Mouse (Mus musculus) left cerebral cortex, postnatal 36 days (tissue): Measurements from ENCODE around the gene Inava. TPM values are rescaled to one million over a fixed set of nuclear protein-coding genes. Genes with fewer than 3 reads are reported as not detected.

ENCODE experiments used
- DNase-seq, 2 experiments: peaks; one replicate each; pipeline ENCODE4 v3.0.0; 2021 to 2022; ENCODE audit warnings: low spot score in 2 of 2, mixed read lengths in 1 of 2
- intact Hi-C: fragments of 180-260 bp; cut with DNase I; formaldehyde crosslinking; loops from one replicate; pipeline ENCODE4 v1.15.1; 2025
- total RNA-seq, 2 experiments: library from RNA; stranded (reverse); gene quantifications; 2 replicates each; pipeline ENCODE4 v1.2.3; 2021

Inava gene
- 1 to 10 TPM; 2.5 to 3.3 TPM for total RNA-seq

DNA sequence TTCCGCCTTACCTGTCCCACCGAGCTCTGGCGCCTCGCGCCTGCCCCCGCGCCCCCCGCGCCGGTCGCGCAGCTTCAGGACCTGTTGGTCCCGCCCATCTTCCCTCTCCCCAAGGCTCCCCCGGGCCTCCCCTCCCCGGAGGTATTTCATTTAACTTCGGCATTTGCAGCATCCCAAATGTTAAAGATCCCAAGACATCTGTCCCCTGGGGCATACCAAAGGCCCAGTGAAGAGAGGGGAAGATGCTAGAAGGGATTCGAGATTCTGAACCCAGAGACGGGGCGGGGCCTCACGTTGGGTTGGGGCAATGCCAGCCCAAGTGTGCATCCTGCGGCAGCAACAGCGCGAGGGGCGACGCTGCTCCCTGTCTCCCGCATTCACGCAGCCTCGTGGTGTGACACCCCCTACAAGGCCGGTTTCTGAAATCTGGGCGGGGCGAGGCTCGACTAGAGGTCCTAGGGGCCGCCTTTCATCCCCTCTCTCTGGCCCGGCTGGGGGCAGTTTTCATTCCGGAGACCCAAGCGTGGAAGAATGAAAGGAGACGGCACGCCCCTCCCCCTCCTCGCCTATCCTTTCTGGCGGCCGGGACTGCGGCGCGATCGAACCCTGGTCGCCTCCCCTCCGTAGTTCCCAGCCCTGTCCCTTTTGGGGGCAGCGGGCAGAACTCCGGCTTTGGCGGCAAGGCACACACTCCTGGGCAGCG, at the start of gene Inava:
Gene Inava (minus strand): TSS at position 373 of the 703 bp plus-strand sequence.
- intact Hi-C loops: no loop called here
- DNase-seq: peak; percentile 19 to 30

DNA sequence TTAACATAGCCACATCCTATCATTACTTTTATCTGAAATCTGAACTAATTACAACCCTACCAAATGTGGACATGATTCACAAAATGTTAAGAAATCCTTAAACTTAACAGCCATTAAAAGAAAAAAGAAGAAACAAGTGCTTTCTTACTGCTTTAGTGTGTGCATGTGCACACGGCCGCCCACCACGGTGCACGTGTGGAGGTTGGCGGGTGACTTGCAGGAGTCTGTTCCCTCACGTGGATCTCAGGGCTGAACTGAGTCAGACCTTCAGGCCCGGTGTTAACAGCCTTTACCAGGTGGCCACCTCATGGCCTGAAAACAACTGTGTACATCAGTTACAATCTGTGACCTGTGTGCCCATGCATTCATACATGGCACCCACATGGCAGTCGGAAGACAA, 43.3 kb upstream of the Inava start:
- DNase-seq: no peak
- intact Hi-C loops: no loop called here

DNA sequence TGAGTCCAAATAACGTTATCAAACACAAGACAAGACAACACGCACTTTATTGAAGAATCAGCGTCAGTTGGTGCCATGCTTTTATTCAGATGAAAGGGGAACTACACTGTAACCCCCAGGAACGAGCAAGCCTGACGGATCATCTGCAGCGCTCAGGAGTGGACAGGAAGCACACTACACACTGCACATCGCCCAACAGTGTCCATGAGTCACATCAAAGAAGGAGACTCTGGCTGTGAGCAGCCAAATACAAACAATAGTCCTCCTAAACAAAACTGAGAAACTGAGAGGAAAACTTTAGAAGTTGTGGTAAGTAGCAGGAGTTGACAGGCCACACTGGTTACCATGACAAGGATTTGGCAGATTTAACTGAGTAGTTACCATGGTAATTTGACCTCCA, 34.2 kb upstream of the Inava start:
- intact Hi-C loops: loop anchor here (10.0 kb wide), 1 partner anchor 213 kb away; the partner anchor contains the start of genes Ascl5 and Cacna1s
- no peak for DNase-seq

DNA sequence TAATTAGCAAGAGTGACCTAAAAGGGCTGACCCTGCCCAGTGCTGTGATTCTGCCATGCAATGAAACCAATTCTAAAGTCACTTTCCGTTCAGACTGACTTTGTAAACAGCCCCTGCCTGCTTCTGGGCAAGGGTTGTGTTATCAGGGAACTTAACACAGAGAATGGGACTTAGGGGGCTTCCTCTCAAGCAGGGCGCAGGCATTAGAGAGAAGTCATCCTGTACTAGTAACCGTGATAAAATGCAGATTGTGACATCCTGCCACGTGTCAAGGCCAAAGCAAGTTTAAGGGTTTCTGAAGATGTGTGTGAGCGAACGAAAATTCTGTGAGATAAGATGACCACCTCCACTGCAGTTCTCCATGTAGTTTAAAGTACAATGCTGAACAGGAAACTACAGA, 32.1 kb upstream of the Inava start:
- no peak for DNase-seq
- intact Hi-C loops: loop anchor here (10.0 kb wide), 1 partner anchor 211 kb away; the partner anchor contains the start of genes Ascl5 and Cacna1s

DNA sequence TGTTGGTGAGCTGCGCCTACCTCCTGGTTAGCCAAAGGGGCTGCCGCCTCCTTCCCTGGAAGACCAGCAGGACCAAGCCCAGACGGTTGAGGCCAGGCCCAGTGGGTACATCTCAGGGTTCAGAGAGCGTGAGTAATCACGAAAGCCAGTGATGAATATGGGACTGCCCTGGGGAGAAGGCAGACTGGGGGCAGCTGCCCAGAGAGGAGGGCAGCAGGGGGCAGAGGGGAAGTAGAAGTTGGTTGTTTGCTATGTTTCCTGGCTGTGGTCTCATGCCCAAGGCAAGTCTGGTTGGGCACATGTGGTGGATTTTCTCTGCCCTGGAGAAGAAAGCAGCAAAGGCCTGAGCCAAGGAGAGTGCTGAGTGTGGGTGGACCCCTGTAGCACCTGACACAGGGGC, 29.3 kb upstream of the Inava start:
- no peak for DNase-seq
- intact Hi-C loops: loop anchor here (10.0 kb wide), 1 partner anchor 209 kb away; the partner anchor contains the start of genes Ascl5 and Cacna1s

DNA sequence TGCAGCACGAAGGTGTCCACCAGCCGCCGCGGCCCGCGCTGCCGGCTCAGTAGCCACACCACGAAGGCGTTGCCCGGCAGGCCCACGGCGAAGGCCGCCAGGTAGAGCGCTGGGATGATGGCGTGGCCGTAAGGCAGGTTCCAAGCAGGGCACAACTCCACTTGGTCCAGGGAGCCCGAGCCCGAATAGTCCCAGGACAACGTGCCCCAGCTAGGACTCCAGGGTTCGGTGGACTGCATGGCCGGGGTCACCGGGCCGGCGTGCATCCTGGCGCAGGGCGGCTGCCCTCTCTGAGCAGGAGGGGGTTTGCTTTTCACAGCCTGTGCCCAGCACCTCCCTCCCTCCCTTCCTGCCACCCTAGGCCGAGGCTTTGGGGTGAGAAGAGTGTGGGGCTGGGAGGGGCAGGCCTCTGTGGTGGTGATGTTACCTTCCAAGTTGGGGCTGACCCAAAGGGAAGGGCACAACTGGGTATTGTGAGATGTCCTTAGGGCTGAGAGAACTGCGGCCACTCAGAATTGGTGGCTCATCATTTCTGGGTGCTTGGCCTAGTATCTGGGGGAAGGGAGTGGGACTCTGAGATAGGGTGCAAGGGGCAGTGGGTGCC, 26.7 kb upstream of the Inava start, which contains the start of gene Gpr25:
Gene Gpr25 (minus strand): TSS at position 239 of the 604 bp plus-strand sequence.
- peak in 1 of 2 experiments; percentile 36 for DNase-seq
- intact Hi-C loops: loop anchor here (10.0 kb wide), 1 partner anchor 206 kb away; the partner anchor contains the start of genes Ascl5 and Cacna1s

DNA sequence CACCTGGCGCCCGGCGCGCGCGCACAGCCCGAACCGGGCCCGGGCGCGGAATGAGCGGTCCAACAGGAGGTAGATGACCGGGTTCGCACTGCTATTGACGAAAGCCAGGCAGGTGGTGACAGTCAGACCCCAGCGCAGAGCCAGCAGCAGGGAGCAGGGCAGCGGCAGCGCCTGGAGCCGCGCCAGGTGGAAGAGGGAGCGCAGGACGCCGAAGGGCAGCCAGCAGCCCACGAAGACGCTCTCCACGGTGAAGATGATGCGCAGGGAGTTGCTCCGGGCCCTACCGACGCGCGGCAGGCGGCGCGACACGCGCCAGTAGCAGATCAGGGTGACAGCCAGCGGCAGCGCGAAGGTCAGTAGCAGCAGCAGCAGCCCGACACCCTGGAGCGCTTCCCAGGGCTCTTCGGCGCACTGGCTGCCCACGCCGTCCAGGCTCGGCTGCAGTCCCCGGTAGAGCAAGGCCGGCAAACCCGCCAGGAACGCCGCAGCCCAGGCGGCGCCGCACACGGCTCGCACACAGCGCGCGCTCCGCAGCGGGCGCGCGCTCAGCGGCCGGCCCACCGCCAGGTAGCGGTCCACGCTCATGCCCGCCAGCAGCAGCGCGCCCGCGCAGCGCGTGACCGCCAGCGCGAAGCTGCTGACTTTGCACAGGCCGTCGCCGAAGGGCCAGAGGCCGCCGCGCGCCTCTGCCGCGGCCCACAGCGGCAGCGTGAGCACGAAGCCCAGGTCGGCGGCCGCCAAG, 26.0 kb upstream of the Inava start:
- peak; percentile 70 to 85 for DNase-seq
- intact Hi-C loops: loop anchor here (10.0 kb wide), 1 partner anchor 205 kb away; the partner anchor contains the start of genes Ascl5 and Cacna1s

DNA sequence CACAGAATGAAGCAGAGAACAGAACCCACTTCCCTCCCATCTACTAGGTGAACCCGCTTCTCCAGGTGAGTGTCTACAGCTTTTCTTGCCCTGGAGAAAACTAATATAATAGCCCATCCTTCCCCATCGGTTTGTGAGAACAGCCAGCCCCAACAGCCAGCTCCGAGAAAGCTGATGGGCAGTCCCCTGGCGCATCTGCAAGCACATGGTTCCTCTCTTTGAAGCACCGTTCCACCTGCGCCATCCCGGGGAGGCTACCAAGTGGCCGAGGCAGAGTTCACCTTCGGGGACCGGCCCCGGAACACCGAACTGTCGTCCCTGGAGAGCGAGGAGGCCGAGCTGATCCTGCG, 25.5 kb upstream of the Inava start:
- intact Hi-C loops: no loop called here
- no peak for DNase-seq

DNA sequence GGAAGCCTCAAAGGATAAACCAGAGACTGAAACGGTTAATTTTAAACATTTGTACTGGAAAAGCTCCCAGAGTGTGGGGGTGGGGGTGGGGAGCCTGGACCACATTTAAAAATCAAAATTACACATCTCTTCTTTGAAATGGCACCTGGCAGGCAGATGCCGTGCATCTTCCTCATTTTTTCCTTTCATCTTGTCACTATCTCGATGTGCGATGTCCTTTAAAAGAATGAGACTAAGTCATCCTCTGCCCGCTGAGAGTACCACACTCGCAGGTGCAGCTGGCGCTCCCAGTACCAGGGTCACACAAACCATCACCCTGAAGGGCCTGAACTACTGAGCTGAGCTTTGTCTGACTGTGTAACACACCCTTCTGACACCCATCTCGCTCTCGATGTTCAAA, 24.4 kb upstream of the Inava start:
- intact Hi-C loops: no loop called here
- DNase-seq: no peak

DNA sequence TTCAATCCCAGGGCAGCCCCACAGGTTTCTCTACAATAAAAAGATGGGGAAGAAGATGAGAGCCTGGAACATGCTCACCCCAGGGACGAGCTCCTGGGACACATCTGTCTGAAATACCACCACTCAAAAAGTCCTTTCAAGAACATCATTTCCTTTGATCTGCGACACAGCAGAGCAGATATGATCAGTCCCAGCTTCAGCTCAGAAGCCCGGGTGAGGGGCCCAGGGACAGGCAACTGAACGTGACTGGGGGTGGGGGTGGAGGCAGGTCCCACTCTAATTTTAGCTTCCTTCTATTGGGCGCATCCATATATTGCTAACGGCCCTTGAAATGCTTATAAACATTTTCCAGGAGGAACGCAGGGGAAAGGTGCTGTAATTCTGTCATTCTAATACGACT, 21.6 kb upstream of the Inava start:
- intact Hi-C loops: no loop called here
- DNase-seq: no peak

DNA sequence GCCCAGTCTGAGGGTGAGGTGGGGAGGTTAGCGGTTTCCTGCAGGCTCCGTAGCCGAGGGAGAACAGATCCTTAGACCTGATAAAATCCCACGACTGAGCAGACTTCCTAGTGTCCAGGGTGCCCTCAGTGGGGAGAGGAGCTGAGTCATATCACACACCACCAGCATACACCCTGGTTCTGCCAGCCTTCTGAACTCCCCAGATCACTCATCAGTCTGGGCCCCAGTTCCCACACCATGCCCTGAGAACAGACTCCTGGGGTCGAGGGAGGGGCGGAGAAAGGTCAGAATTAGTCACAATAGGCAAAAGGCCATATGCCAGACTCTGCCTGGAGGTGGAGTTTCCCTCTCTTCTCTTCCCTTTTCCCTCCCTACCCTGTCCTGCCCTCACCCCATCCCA, 21.1 kb upstream of the Inava start:
- intact Hi-C loops: no loop called here
- no peak for DNase-seq

DNA sequence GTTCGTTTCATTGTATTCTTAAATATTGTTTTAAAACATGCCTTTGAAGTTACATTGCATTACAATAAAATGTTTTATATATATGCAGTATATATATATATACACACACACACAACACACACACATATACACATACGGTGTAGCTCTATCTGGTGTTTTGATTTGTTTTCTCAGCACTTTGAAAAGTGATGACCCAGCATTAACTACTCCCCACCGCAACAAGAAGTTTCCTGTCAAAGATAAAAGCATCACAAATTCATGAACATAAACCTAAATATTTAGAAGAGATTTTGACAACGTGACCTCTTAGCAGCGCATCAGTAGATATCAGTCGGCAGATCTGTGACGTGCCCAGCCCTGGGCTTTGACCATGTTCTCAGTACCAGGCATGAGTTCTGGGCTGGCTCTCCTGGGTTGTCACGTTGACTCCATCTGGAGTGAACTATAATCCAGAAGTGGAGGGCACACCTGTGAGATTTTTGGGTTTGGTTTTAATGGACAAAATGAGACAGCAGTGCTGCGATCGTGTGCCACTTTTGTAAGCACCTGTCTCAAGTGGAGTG, 20.5 kb upstream of the Inava start:
- intact Hi-C loops: no loop called here

DNA sequence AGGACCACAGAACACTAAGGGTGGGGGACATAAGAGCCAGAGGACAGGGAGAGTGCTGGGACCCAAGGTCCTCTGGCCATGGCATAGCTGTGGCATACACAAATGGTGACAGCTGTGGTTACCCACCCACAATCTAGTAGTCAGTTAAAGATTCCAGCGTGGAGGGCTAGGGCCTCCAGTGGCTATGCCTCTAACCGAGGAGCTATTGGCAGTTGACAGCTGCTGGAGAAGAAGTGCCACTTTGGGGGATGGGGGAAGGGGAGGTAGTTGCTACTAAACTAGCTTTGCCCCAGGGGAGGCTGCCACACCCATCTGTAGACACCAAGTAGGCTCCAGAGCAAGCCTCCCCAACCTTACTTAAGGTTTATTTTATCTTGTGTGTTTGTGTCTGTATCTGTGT, 19.4 kb upstream of the Inava start:
- intact Hi-C loops: no loop called here
- DNase-seq: no peak

More for the DNA sequence above, 20.5 kb upstream of the Inava start:
- DNase-seq: no peak

DNA sequence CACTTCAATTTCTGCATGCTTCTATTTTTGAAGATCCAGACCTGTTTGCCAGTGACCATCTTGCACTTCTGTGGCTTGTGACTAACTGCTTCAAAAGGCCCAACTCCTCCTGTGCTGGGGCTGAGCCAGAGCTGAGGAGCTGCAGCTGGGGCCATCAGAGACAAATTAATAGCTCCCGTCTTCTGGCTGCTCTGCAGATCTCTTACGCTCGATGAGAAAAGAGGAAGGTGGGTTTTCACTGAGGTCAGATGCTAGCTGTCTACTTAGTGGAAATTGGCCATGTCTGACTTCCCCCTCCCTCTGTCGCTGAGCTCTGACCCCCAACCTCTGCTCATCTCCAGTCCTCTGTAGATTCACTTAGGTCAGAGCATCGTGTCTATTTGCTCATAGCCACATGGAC, 15.6 kb upstream of the Inava start:
- no peak for DNase-seq
- intact Hi-C loops: no loop called here

DNA sequence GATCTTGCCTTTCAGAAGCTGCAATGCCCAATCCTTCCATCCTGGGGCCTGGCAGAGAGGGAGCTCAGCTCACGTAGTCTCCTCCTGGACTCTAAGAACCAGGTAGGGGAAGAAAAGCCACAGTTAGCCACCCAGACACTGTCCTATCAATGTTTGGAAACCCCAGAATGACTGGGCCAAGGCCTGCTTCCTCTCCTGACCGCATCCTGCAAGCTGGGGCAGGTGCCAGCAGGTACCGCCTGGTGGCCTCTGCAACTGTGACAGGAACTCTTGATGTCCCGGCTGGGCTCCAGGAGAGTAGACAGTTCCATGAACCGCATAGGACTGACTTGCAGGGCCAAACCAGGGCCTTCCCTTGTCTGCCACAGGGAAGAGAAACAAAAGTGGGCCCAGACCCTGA, 13.3 kb upstream of the Inava start:
- intact Hi-C loops: no loop called here
- no peak for DNase-seq

DNA sequence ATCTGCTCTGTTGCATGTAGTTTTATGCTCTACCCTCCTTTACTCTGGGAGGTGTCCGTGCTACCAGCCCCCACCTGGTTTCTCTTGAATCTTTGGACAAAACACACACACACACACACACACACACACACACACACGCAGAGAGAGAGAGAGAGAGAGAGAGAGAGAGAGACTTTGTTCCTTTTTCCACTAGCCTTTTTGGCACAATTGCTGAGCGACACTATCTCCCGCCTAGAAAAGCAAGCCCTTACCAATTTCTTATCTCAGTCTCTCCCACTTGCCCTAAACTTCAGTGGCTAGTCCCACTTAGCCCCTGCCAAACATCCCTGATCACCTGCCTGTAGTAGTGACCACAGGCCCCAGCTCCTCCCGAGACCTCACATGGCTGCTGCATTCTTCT, 10.4 kb upstream of the Inava start:
- intact Hi-C loops: no loop called here
- DNase-seq: no peak

DNA sequence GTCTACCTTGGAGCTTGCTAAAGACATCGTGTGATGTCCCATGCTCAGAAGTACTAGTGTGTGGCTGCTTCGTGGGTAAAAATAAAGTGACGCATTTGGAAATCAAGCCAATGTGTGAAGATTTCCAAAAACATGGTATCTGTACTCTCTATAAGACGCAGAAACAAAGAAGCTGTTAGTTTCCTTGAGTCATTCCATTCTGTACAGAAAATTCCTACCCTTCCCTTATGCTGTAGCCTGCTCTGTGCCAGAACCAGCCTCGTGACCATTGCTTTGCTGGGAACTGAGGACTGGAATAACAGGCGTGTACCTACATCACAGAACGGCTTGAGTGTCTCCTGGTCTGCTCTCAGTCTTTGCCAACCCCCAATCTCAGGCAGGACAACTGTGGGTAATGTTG, 7.7 kb upstream of the Inava start:
- DNase-seq: no peak
- intact Hi-C loops: no loop called here

DNA sequence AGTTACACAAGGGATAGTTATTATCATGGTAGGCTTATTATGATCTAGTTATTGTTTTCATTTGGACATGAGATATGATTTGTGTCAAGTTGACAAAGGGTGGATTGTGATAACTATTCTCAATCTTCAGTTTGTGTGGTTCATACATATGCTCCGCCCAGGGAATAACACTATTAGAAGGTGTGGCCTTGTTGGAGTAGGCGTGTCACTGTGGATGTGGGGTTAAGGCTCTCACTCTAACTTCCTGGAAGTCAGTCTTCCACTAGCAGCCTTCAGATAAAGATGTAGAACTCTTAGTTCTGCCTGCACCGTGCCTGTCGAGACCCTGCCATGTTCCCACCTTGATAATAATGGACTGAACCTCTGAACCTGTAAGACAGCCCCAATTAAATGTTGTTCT, 4.4 kb upstream of the Inava start:
- intact Hi-C loops: no loop called here
- DNase-seq: no peak

DNA sequence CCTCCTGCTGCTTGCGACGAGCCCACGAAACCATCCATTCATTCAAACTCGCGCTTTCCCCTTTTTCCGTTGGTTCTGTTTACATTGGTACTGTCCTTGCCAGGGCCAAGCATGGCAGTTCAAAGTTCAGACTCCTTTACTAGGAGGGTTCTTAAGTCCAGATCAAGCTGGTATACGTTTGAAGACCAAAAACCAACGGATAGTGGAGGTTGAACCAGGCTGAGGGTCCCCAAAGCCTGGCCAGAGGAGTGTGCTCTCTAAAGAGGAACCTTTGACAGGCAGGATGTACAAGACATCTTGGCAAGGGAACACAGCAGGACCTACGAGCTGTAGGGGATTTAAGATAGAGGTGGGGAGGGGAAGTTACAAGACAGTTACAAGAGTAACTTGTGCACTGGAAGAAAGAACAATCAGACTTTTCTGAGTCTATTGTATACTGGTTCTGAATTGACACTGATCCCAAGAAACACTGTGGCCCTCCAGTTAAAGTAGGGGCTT, 580 bp upstream of the Inava start:
- no peak for DNase-seq

More for the DNA sequence above, 580 bp upstream of the Inava start:
- intact Hi-C loops: no loop called here
